Mouse (Mus musculus): Measurements from ENCODE around the gene Ccnl1. TPM values are rescaled to one million over a fixed set of nuclear protein-coding genes. Genes with fewer than 3 reads are reported as not detected.
A peak's percentile ranks its signal among the peaks of the same experiment; 100 is the strongest.

The Ccnl1 gene
- polyA plus RNA-seq, 1 experiment = 226 TPM

DNA sequence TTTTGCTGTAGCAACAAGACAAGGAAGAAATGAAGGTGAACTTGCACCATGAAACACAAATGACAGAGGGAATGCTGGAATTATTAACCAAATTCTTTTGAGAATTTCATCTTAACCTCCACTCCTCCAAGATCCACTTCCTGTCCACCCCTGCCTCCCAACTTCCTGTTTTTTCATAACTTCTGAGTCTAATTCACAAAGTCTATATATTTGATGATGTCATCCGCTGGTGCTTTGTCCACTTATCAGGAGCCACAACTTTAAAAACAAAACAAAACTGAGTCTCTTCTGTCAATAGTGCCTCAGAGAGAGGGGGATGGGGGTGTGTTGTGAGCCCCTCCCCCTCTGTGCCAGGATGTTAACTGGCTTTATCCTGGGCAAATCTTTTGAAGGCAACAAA, 17.0 kb downstream of the Ccnl1 start:
- Histone ChIP-seq H3K4me1 (ENCODE audit: control insufficient read depth, insufficient read depth, low read length) (peaks cover 6% of the 10 kb centered on the region), H3K4me3 (ENCODE audit: insufficient read depth, low read length) (no peak overlapping the region), H3K27ac (ENCODE audit: insufficient read depth, low read depth, low read length) (peak overlapping the region; percentile 15; the same call in 1 of the 2 replicates)
- no peak for TF ChIP-seq POLR2A (IDR thresholded peaks at IDR 0.05; ENCODE audit: borderline replicate concordance, low read depth, low read length)
- no peak for TF ChIP-seq CTCF (IDR thresholded peaks at IDR 0.05; ENCODE audit: low read depth, low read length)

DNA sequence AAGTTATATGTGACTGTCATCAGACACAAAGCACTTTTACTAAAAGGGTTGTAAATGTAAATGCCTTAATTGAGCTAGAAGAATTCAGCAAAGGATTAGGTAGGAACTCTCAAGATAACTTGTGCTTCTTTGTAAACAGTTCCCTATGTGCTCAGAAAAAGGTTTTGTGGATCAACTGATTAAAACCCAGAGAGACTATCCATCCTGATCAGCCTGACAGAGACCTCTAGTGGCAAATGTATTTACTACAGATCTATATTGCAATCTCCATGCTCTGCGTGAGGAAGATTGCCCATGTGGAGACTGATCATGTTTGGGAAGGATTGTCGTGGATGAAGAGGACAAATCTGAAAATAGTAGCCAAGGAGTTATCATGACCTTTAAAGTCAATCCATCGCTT, 19.8 kb downstream of the Ccnl1 start:
- no peak overlapping the region for H3K4me3 ChIP-seq (ENCODE audit: insufficient read depth, low read length)
- H3K4me1 ChIP-seq (ENCODE audit: control insufficient read depth, insufficient read depth, low read length) = peaks cover 6% of the 10 kb centered on the region
- TF ChIP-seq CTCF (IDR thresholded peaks at IDR 0.05; ENCODE audit: low read depth, low read length) (no peak), POLR2A (IDR thresholded peaks at IDR 0.05; ENCODE audit: borderline replicate concordance, low read depth, low read length) (no peak)
- H3K27ac ChIP-seq (ENCODE audit: insufficient read depth, low read depth, low read length) = no peak overlapping the region

DNA sequence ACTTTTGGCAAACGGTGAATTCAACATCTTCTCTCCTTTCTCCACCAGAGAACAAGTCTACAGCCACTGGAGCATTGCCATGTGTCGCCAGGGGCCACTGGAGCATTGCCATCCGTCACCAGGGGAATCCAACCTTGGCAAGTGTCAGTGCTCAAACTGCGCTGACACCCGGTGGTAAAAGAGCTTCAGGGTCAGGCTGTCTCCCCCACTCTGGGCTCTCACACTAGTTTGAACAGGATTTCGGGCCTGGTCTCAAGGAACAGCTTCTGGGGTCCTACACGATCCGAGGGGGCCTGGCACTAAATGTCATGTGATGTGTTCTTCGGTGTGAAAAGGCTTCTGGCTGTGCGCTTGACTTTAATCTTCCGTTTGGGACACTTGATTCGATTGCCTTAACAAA, 21.7 kb downstream of the Ccnl1 start:
- Histone ChIP-seq H3K4me3 (ENCODE audit: insufficient read depth, low read length) (no peak overlapping the region), H3K4me1 (ENCODE audit: control insufficient read depth, insufficient read depth, low read length) (peaks cover 6% of the 10 kb centered on the region), H3K27ac (ENCODE audit: insufficient read depth, low read depth, low read length) (no peak overlapping the region)
- no peak for TF ChIP-seq CTCF (IDR thresholded peaks at IDR 0.05; ENCODE audit: low read depth, low read length)
- TF ChIP-seq POLR2A (IDR thresholded peaks at IDR 0.05; ENCODE audit: borderline replicate concordance, low read depth, low read length) = no peak

DNA sequence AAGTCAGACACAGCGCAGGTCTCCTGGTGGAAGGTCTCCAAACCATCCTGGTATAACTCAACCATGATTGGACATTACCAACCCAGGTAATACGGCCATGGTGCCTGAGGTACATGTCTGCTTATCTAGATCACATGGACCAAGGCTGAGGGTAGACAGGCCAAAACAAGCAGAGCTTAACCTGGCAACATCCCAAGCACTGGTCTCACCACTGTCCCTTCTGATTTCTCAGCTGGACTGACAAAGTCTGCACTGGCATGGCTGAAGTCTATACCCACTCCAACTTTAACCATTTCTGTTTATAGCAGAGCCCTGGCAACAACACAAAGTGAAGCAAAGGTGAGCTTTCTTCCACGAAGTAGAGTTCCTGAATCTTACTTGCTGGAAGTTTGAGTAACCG, 22.9 kb downstream of the Ccnl1 start:
- TF ChIP-seq POLR2A (IDR thresholded peaks at IDR 0.05; ENCODE audit: borderline replicate concordance, low read depth, low read length) (no peak), CTCF (IDR thresholded peaks at IDR 0.05; ENCODE audit: low read depth, low read length) (no peak)
- Histone ChIP-seq H3K4me3 (ENCODE audit: insufficient read depth, low read length) (no peak overlapping the region), H3K27ac (ENCODE audit: insufficient read depth, low read depth, low read length) (no peak overlapping the region), H3K4me1 (ENCODE audit: control insufficient read depth, insufficient read depth, low read length) (peaks cover 4% of the 10 kb centered on the region)

DNA sequence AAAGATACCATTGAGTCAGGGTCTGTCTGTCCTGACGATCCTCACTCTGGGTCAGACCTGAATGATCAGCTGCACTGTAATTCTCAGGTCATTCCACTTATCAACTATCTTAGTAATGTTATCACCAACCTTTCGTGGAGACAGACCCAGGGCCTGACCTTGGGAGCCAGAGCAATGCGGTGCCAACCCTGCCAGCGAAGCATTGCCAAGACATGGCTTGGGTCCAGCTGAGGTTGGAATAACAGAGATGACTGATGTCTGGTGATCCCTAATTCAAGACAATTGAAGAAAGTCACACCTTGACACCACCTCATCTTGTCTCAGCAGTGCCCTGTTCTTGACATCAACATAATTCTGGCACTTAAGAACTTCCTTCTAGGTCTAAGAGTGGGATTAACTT, 24.3 kb downstream of the Ccnl1 start:
- H3K27ac ChIP-seq (ENCODE audit: insufficient read depth, low read depth, low read length) = no peak overlapping the region
- no peak overlapping the region for H3K4me3 ChIP-seq (ENCODE audit: insufficient read depth, low read length)
- TF ChIP-seq POLR2A (IDR thresholded peaks at IDR 0.05; ENCODE audit: borderline replicate concordance, low read depth, low read length) (no peak), CTCF (IDR thresholded peaks at IDR 0.05; ENCODE audit: low read depth, low read length) (no peak)
- peaks cover 13% of the 10 kb centered on the region for H3K4me1 ChIP-seq (ENCODE audit: control insufficient read depth, insufficient read depth, low read length)

DNA sequence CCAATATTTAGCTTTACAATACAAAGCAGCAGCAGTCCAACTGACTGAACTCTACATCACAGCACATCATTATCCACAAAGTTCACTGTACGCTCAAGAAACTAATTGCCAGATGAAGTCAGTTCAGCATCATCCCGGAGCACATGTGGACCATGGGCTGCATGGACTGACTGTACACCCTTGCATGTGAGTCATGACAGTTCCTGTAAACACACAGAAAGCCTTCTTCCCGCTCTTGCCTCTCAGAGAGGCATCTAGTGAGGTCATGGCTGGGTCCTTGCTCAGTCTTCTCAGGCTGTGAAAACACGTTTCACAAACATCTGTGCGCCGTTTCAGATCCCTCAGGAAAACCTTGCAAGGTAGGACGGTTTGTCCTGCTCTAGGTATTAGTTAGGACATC, 26.5 kb downstream of the Ccnl1 start:
- Histone ChIP-seq H3K4me1 (ENCODE audit: control insufficient read depth, insufficient read depth, low read length) (peaks cover 31% of the 10 kb centered on the region), H3K4me3 (ENCODE audit: insufficient read depth, low read length) (no peak overlapping the region), H3K27ac (ENCODE audit: insufficient read depth, low read depth, low read length) (no peak overlapping the region)
- TF ChIP-seq POLR2A (IDR thresholded peaks at IDR 0.05; ENCODE audit: borderline replicate concordance, low read depth, low read length) (no peak), CTCF (IDR thresholded peaks at IDR 0.05; ENCODE audit: low read depth, low read length) (no peak)

DNA sequence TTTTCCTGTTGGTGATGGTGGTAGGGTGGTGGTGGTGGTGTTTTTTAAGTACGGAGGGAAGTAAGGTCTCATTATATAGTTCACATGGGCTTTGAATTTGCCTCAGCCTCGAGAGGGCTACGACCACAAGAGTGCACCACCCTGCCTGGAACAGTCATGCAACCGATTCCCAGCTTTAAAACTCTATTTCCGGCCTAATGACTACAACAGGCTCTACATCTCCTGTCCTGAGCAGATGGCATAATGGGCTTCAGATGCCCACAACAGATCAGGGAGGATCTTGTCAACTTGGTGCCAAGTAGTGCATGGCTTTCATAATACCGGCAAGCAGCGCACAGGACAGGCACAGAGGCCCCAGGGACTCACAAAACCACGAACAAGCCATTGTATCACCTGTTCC, 27.4 kb downstream of the Ccnl1 start:
- peaks cover 34% of the 10 kb centered on the region for H3K4me1 ChIP-seq (ENCODE audit: control insufficient read depth, insufficient read depth, low read length)
- H3K4me3 ChIP-seq (ENCODE audit: insufficient read depth, low read length) = no peak overlapping the region
- H3K27ac ChIP-seq (ENCODE audit: insufficient read depth, low read depth, low read length) = no peak overlapping the region
- no peak for TF ChIP-seq CTCF (IDR thresholded peaks at IDR 0.05; ENCODE audit: low read depth, low read length)
- TF ChIP-seq POLR2A (IDR thresholded peaks at IDR 0.05; ENCODE audit: borderline replicate concordance, low read depth, low read length) = no peak

DNA sequence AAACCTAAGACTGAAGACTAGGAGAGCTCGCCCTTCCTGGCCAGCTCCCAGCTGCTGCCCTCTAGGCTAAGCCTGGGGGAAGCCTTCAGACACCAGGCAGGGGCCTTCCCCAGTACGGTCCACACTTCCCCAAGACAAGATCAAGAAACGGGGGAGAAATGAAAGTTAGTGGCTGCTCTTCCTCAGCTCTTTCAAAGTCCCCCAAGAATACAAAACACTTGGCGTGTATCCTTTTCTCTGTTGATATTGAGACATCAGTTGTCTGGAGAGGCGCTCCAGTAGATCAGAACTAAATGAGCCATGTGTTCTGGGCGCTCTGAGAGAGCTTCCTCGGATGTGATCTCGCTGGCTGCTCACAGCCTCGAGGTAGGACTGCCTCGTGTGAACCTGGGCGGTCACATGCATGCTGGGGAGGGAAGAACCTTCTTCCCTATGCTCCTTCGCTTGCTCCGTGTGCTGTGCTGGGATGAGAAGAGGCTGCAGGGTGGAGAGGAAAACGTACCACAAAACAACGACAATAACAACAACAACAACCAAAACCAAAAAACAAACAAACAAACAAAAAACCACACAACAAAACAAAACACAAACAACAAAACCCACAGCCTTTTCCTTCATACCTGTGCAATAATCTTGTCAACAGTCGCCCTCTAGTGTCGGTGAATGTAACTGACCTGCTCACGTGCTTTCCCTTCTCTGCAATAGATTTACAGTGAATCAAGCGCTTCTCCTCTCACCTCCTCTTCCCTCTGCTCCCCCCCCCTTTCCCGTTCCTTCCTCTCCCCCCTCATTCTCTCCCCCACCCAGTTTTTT, 28.0 kb downstream of the Ccnl1 start:
- TF ChIP-seq POLR2A (IDR thresholded peaks at IDR 0.05; ENCODE audit: borderline replicate concordance, low read depth, low read length) (no peak), CTCF (IDR thresholded peaks at IDR 0.05; ENCODE audit: low read depth, low read length) (no peak; the same call in 1 of the 2 replicates)
- peak overlapping the region; percentile 57 for H3K27ac ChIP-seq (ENCODE audit: insufficient read depth, low read depth, low read length)
- peaks cover 34% of the 10 kb centered on the region for H3K4me1 ChIP-seq (ENCODE audit: control insufficient read depth, insufficient read depth, low read length)
- peak overlapping the region; percentile 40 for H3K4me3 ChIP-seq (ENCODE audit: insufficient read depth, low read length)

DNA sequence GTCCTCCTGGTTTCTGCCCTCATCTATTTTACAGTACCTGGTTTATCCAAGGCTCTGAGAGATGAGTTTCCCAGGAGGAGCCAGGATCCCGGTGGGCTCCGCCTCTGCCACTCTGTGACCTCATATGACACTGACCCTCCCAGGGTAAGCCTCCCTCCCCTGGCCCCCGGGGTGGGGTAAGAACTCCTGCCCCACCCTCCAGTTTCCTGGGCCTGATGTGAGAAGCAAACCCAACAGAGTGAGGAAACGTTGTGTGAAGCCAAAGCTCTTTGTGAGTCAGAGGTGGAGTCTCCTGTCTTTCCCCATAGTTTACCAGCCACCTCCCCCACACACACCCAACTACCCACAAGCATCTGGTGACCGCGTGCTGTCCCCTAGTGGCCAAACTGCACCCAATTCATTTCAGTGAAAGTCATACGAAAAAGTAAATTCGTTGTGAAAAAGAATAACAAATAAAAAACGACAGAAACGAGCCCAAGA, 28.7 kb downstream of the Ccnl1 start:
- H3K4me1 ChIP-seq (ENCODE audit: control insufficient read depth, insufficient read depth, low read length) = peaks cover 34% of the 10 kb centered on the region
- peak overlapping the region; percentile 40 for H3K4me3 ChIP-seq (ENCODE audit: insufficient read depth, low read length)
- peak overlapping the region; percentile 57 for H3K27ac ChIP-seq (ENCODE audit: insufficient read depth, low read depth, low read length)
- TF ChIP-seq POLR2A (IDR thresholded peaks at IDR 0.05; ENCODE audit: borderline replicate concordance, low read depth, low read length) (no peak), CTCF (IDR thresholded peaks at IDR 0.05; ENCODE audit: low read depth, low read length) (peak; percentile 99)

DNA sequence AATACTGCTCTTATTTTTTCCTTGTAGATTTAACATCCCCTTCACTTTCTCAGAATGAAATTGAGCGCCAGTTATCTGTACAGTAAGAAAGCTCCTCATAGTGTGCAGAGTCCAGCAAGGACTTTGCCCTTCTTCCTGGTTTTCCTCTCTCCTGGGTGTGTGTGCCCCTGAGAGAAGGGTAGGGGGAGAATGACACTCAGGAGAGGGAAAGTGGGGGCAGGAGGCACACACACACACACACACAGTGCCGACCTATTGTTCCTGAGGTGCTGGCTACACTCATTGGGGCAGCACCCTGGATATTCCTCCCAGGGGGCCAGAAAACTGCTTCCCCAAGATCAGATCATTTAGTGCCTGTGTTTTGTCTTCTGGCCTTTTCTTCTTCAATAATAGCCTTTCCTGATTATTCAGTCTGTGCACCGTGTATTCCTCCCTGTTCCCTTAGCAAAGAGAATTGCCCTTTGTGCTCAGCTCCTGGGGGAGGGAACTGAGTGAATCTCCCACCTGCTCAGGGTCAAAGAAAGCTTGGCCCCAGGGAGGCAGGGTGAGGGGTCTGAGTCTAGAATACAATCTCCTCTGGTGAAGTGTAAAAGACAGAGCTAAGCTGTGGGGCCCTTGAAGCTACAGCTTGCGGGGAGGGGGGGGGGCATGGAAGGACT, 29.3 kb downstream of the Ccnl1 start:
- peaks cover 34% of the 10 kb centered on the region for H3K4me1 ChIP-seq (ENCODE audit: control insufficient read depth, insufficient read depth, low read length)
- H3K27ac ChIP-seq (ENCODE audit: insufficient read depth, low read depth, low read length) = peak overlapping the region; percentile 9
- H3K4me3 ChIP-seq (ENCODE audit: insufficient read depth, low read length) = no peak overlapping the region

More for the DNA sequence above, 29.3 kb downstream of the Ccnl1 start:
- no peak for TF ChIP-seq CTCF (IDR thresholded peaks at IDR 0.05; ENCODE audit: low read depth, low read length)
- TF ChIP-seq POLR2A (IDR thresholded peaks at IDR 0.05; ENCODE audit: borderline replicate concordance, low read depth, low read length) = no peak
